Mouse (Mus musculus): ENCODE data around the gene Fndc9.

DNA sequence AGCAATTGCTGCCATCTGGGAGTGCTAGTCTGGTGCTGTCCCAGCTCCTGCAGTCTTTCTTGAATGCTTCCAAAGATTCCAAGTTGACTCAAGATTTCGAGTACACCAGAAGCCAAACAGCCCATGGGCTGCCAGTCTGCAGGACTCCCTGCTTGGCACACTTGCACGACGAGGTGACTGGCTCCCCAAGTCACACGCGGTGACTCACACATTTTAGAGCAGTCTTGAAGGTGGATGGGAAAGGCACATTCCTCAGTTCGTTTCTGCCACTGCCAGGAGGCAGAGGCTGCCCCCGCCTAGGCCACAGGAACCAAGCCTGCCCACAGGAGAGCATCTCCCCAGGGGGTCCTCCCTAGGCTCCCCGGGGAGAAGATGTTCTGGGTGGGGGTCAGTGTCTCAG, 10.6 kb downstream of the Fndc9 start:
- no peak for TF ChIP-seq ZC3H11A (IDR thresholded peaks at IDR 0.05; ENCODE audit: borderline replicate concordance, low read depth, low read length)
- TF ChIP-seq CHD2 (IDR thresholded peaks at IDR 0.05; ENCODE audit: low read depth, low read length), result no peak
- TF ChIP-seq MAFK (IDR thresholded peaks at IDR 0.05; ENCODE audit: insufficient read depth, low read depth, low read length), result no peak
- TF ChIP-seq ZNF384 (IDR thresholded peaks at IDR 0.05; ENCODE audit: low read depth, low read length), result no peak
